Mouse (Mus musculus): ENCODE results near the gene Ttc28. TPM values are rescaled to one million over a fixed set of nuclear protein-coding genes. Genes with fewer than 3 reads are reported as not detected.

The Ttc28 gene
- total and polyA plus RNA-seq, 3 experiments = 1.1 to 1.8 TPM; not detected in 1

DNA sequence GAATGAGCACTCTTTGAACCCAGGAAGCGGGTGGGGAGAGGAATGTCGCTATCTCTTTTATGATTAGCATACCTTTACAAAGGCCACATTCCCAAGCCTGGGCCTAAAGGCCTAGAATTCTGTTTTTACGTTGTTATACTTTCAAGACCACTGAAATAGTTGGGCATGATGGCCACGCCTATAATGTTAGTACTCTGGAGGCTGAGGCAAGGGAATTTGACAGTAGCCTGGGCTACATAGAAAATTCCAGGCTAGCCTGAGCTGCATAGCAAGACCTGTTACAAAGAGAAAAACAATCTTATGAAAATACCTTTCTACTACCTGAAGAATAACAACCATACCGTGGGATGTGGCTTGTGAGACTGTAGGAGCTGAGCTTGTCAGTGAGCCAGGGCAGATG is 248.2 kb downstream of the Ttc28 start:
- Histone ChIP-seq H3K27ac (ENCODE audit: control insufficient read depth, low read depth, low read length) (no peak overlapping the region), H3K79me2 (ENCODE audit: control insufficient read depth, insufficient read depth, low read length, poor library complexity) (no peaks in the 10 kb centered on the region), H3K9ac (ENCODE audit: control insufficient read depth, low read depth, low read length, poor library complexity, severe bottlenecking) (no peak overlapping the region), H3K9me3 (replicated peaks; ENCODE audit: insufficient read depth, low read length) (no peaks in the 10 kb centered on the region), H3K4me3 (ENCODE audit: control insufficient read depth in 1 of 2, insufficient read depth in 1 of 2, low read depth in 2 of 2, low read length in 2 of 2) (no peak overlapping the region), H3K27me3 (ENCODE audit: control insufficient read depth in 1 of 2, insufficient read depth in 2 of 2, low read length in 2 of 2) (no peaks in the 10 kb centered on the region), H3K4me1 (ENCODE audit: control insufficient read depth in 1 of 2, insufficient read depth in 2 of 2, low read length in 2 of 2) (peaks cover 8 to 20% of the 10 kb centered on the region in 2 experiments), H3K36me3 (ENCODE audit: control insufficient read depth in 1 of 2, insufficient read depth in 2 of 2, low read length in 2 of 2) (peaks cover 0 to 11% of the 10 kb centered on the region in 2 experiments; a peak in 2 of 4 replicates)
- TF ChIP-seq CTCF (IDR thresholded peaks at IDR 0.05 in 2 of 3, conservative IDR thresholded peaks at IDR 0.05 in 1 of 3; ENCODE audit: control insufficient read depth in 1 of 3, insufficient read depth in 1 of 3, low read depth in 2 of 3, low read length in 3 of 3, poor library complexity in 1 of 3, severe bottlenecking in 1 of 3) (no peak), GATA1 (IDR thresholded peaks at IDR 0.05; ENCODE audit: low read depth, low read length) (no peak), ZC3H11A (IDR thresholded peaks at IDR 0.05; ENCODE audit: low read depth, low read length) (no peak), EP300 (IDR thresholded peaks at IDR 0.05; ENCODE audit: low read depth in 1 of 2, low read length in 2 of 2) (no peak), TCF12 (IDR thresholded peaks at IDR 0.05; ENCODE audit: low read depth, low read length) (no peak), NRF1 (IDR thresholded peaks at IDR 0.05; ENCODE audit: insufficient read depth, low read depth, low read length, poor library complexity, severe bottlenecking) (no peak), NELFE (IDR thresholded peaks at IDR 0.05; ENCODE audit: low read depth, low read length) (no peak), SMC3 (IDR thresholded peaks at IDR 0.05; ENCODE audit: low read depth, low read length) (no peak), USF2 (IDR thresholded peaks at IDR 0.05; ENCODE audit: borderline replicate concordance in 1 of 2, insufficient read depth in 1 of 2, low read depth in 1 of 2, low read length in 2 of 2) (no peak), ZMIZ1 (IDR thresholded peaks at IDR 0.05; ENCODE audit: low read depth, low read length) (no peak), MEF2A (IDR thresholded peaks at IDR 0.05; ENCODE audit: extremely low read depth, insufficient replicate concordance, low read depth, low read length, poor library complexity, severe bottlenecking) (no peak), SIN3A (IDR thresholded peaks at IDR 0.05; ENCODE audit: low read length) (no peak), ZKSCAN1 (IDR thresholded peaks at IDR 0.05; ENCODE audit: low read depth, low read length) (no peak), MAZ (IDR thresholded peaks at IDR 0.05; ENCODE audit: low read depth, low read length) (no peak), UBTF (IDR thresholded peaks at IDR 0.05; ENCODE audit: borderline replicate concordance, insufficient read depth, low read depth, low read length) (no peak)
- no peak for DNase-seq (ENCODE audit: low read depth, low spot score)

GRCm38 (mm10) chr5:111130121-111130520 is 250.5 kb downstream of the Ttc28 start:
- no peaks in the 10 kb centered on the region; a peak in 1 of 4 replicates for H3K36me3 ChIP-seq (ENCODE audit: control insufficient read depth in 1 of 2, insufficient read depth in 2 of 2, low read length in 2 of 2)
- H3K4me3 ChIP-seq (ENCODE audit: control insufficient read depth in 1 of 2, insufficient read depth in 1 of 2, low read depth in 2 of 2, low read length in 2 of 2) = no peak overlapping the region
- no peak overlapping the region for H3K9ac ChIP-seq (ENCODE audit: control insufficient read depth, low read depth, low read length, poor library complexity, severe bottlenecking)
- H3K27me3 ChIP-seq (ENCODE audit: control insufficient read depth in 1 of 2, insufficient read depth in 2 of 2, low read length in 2 of 2) = no peaks in the 10 kb centered on the region
- no peaks in the 10 kb centered on the region for H3K79me2 ChIP-seq (ENCODE audit: control insufficient read depth, insufficient read depth, low read length, poor library complexity)
- H3K4me1 ChIP-seq (ENCODE audit: control insufficient read depth in 1 of 2, insufficient read depth in 2 of 2, low read length in 2 of 2) = peaks cover 0 to under 1% of the 10 kb centered on the region in 2 experiments; a peak in 3 of 4 replicates
- TF ChIP-seq MYC (IDR thresholded peaks at IDR 0.05; ENCODE audit: low read depth, low read length) (no peak), UBTF (IDR thresholded peaks at IDR 0.05; ENCODE audit: borderline replicate concordance, insufficient read depth, low read depth, low read length) (no peak), POLR2AphosphoS5 (IDR thresholded peaks at IDR 0.05; ENCODE audit: borderline replicate concordance, low read depth, low read length) (no peak), TBP (IDR thresholded peaks at IDR 0.05; ENCODE audit: low read depth, low read length) (no peak), TAL1 (IDR thresholded peaks at IDR 0.05; ENCODE audit: low read length) (no peak), USF1 (IDR thresholded peaks at IDR 0.05; ENCODE audit: low read depth, low read length) (no peak), EP300 (IDR thresholded peaks at IDR 0.05; ENCODE audit: low read depth in 1 of 2, low read length in 2 of 2) (no peak), ELF1 (IDR thresholded peaks at IDR 0.05; ENCODE audit: low read depth, low read length) (no peak), GABPA (IDR thresholded peaks at IDR 0.05; ENCODE audit: low read depth, low read length) (no peak), MAX (IDR thresholded peaks at IDR 0.05; ENCODE audit: low read length) (no peak), USF2 (IDR thresholded peaks at IDR 0.05; ENCODE audit: borderline replicate concordance in 1 of 2, insufficient read depth in 1 of 2, low read depth in 1 of 2, low read length in 2 of 2) (no peak), ZMIZ1 (IDR thresholded peaks at IDR 0.05; ENCODE audit: low read depth, low read length) (no peak), POLR2AphosphoS2 (IDR thresholded peaks at IDR 0.05; ENCODE audit: low read length) (no peak), RAD21 (IDR thresholded peaks at IDR 0.05; ENCODE audit: low read depth, low read length) (no peak), NRF1 (IDR thresholded peaks at IDR 0.05; ENCODE audit: insufficient read depth, low read depth, low read length, poor library complexity, severe bottlenecking) (no peak), ZKSCAN1 (IDR thresholded peaks at IDR 0.05; ENCODE audit: low read depth, low read length) (no peak), HCFC1 (IDR thresholded peaks at IDR 0.05; ENCODE audit: low read depth, low read length) (no peak), SIN3A (IDR thresholded peaks at IDR 0.05; ENCODE audit: low read length) (no peak)
- H3K9me3 ChIP-seq (replicated peaks; ENCODE audit: insufficient read depth, low read length) = no peaks in the 10 kb centered on the region
- DNase-seq (ENCODE audit: low read depth, low spot score) = no peak
- H3K27ac ChIP-seq (ENCODE audit: control insufficient read depth, low read depth, low read length) = no peak overlapping the region

Measured in MEL (cell line).